Mouse (Mus musculus) spleen, adult 2 months (tissue): ENCODE data around the gene Tbck. TPM values are rescaled to one million over a fixed set of nuclear protein-coding genes. Genes with fewer than 3 reads are reported as not detected.

Experiments
- DNase-seq, 2 experiments: peaks; one replicate each; pipeline versions ENCODE4 v3.0.0 to v3.0.0-alpha.2; 2012 to 2021; ENCODE audit warnings: low spot score in 2 of 2, low read depth in 1 of 2
- H3K27ac ChIP-seq: fragments of 200-500 bp; 2 replicates; pipeline ENCODE4 v1.5.1; 2012; ENCODE audit warnings: low read length, inconsistent platforms; ENCODE audit not compliant: insufficient read depth
- H3K27me3 ChIP-seq: fragments of 200-500 bp; 2 replicates; pipeline ENCODE4 v1.6.1; 2012; ENCODE audit warnings: mild to moderate bottlenecking, moderate library complexity, low read length, inconsistent platforms; ENCODE audit not compliant: control insufficient read depth, insufficient read depth
- H3K36me3 ChIP-seq: fragments of 200-500 bp; 2 replicates; pipeline ENCODE4 v1.6.1; 2012; ENCODE audit warnings: mild to moderate bottlenecking, low read length, inconsistent platforms; ENCODE audit not compliant: control insufficient read depth, insufficient read depth
- H3K4me1 ChIP-seq: fragments of 200-500 bp; 2 replicates; pipeline ENCODE4 v1.6.1; 2011; ENCODE audit warnings: inconsistent platforms; ENCODE audit not compliant: control insufficient read depth, insufficient read depth, insufficient read length
- H3K4me3 ChIP-seq: fragments of 200-500 bp; 2 replicates; pipeline ENCODE4 v1.5.1; 2011; ENCODE audit warnings: mild to moderate bottlenecking, inconsistent platforms; ENCODE audit not compliant: insufficient read depth, insufficient read length; ENCODE audit errors: extremely low read depth
- CTCF ChIP-seq: fragments of 200-500 bp; IDR thresholded peaks from 2 replicates; pipeline ENCODE4 v1.5.1; 2011; ENCODE audit warnings: mild to moderate bottlenecking, inconsistent platforms; ENCODE audit not compliant: insufficient read depth, insufficient read length, insufficient replicate concordance; ENCODE audit errors: extremely low read depth
- POLR2A ChIP-seq: fragments of 200-500 bp; IDR thresholded peaks from 2 replicates; pipeline ENCODE4 v1.6.1; 2011; ENCODE audit warnings: low read depth, low read length, inconsistent platforms
- WGBS: fragments of 180-500 bp; shearing (Covaris S2); methylation state at CpG from one replicate; pipeline ENCODE4 v1.1.7; 2018; 5-methylcytosine and 5-hydroxymethylcytosine counted together
- polyA plus RNA-seq: library from polyadenylated mRNA; depleted of rRNA; stranded (reverse); fragments of >200 nt; gene quantifications from 2 replicates; pipeline ENCODE4 v1.2.3, GENCODE M21; 2012

The Tbck gene
- polyA plus RNA-seq, 1 experiment = 2.8 TPM

GRCm38 (mm10) chr3:132784732-132785131 is 100.8 kb downstream of the Tbck start:
- Histone ChIP-seq H3K4me3 (no peak overlapping the region), H3K27ac (no peak overlapping the region), H3K4me1 (no peaks in the 10 kb centered on the region), H3K27me3 (no peaks in the 10 kb centered on the region), H3K36me3 (no peaks in the 10 kb centered on the region; the same call in 1 of the 2 replicates)
- TF ChIP-seq CTCF (no peak), POLR2A (no peak)
- 97% methylated on average over 6 of the region's 6 CpGs for WGBS
- DNase-seq = no peak

- WGBS = 94% methylated on average over 3 of the region's 3 CpGs
- Histone ChIP-seq H3K4me1 (no peaks in the 10 kb centered on the region), H3K27ac (no peak overlapping the region)
Measured at GRCm38 (mm10) chr3:132786690-132787089, 102.7 kb downstream of the Tbck start.

GRCm38 (mm10) chr3:132787775-132788174 is 103.8 kb downstream of the Tbck start:
- Histone ChIP-seq H3K36me3 (no peaks in the 10 kb centered on the region; the same call in 1 of the 2 replicates), H3K4me1 (no peaks in the 10 kb centered on the region), H3K4me3 (no peak overlapping the region), H3K27ac (no peak overlapping the region), H3K27me3 (no peaks in the 10 kb centered on the region)
- TF ChIP-seq CTCF (no peak), POLR2A (no peak)
- no peak for DNase-seq
- 90% methylated on average over 4 of the region's 4 CpGs for WGBS

More at GRCm38 (mm10) chr3:132786690-132787089, 102.7 kb downstream of the Tbck start:
- TF ChIP-seq CTCF = no peak
- no peak for TF ChIP-seq POLR2A
- Histone ChIP-seq H3K4me3 (no peak overlapping the region), H3K36me3 (no peaks in the 10 kb centered on the region; the same call in 1 of the 2 replicates), H3K27me3 (no peaks in the 10 kb centered on the region)
- no peak for DNase-seq

- H3K27me3 ChIP-seq = no peaks in the 10 kb centered on the region
- H3K4me3 ChIP-seq = no peak overlapping the region
- no peaks in the 10 kb centered on the region for H3K4me1 ChIP-seq
- TF ChIP-seq POLR2A = no peak
- no peak for TF ChIP-seq CTCF
- WGBS = 74% methylated on average over 4 of the region's 4 CpGs
- no peak overlapping the region for H3K27ac ChIP-seq
- DNase-seq = no peak
- peaks cover 2% of the 10 kb centered on the region for H3K36me3 ChIP-seq
Measured at GRCm38 (mm10) chr3:132791140-132791539, 107.2 kb downstream of the Tbck start.

- no peak overlapping the region for H3K27ac ChIP-seq
- H3K36me3 ChIP-seq = peaks cover 14% of the 10 kb centered on the region
- no peak for DNase-seq
Measured at GRCm38 (mm10) chr3:132800196-132800595, 116.3 kb downstream of the Tbck start.

GRCm38 (mm10) chr3:132801910-132802309 is 118.0 kb downstream of the Tbck start:
- H3K27ac ChIP-seq = no peak overlapping the region
- 85% methylated on average over 3 of the region's 3 CpGs for WGBS
- no peaks in the 10 kb centered on the region for H3K4me1 ChIP-seq

More at GRCm38 (mm10) chr3:132800196-132800595, 116.3 kb downstream of the Tbck start:
- WGBS = 94% methylated on average over 1 of the region's 1 CpGs
- H3K27me3 ChIP-seq = no peaks in the 10 kb centered on the region
- TF ChIP-seq CTCF = no peak
- no peak overlapping the region for H3K4me3 ChIP-seq
- no peaks in the 10 kb centered on the region for H3K4me1 ChIP-seq

GRCm38 (mm10) chr3:132807888-132808579 is 124.1 kb downstream of the Tbck start:
- WGBS = 89% methylated on average over 2 of the region's 2 CpGs
- DNase-seq = no peak
- no peak for TF ChIP-seq CTCF
- TF ChIP-seq POLR2A = no peak
- Histone ChIP-seq H3K4me1 (no peaks in the 10 kb centered on the region), H3K4me3 (no peak overlapping the region), H3K27ac (no peak overlapping the region), H3K36me3 (peaks cover 9% of the 10 kb centered on the region), H3K27me3 (no peaks in the 10 kb centered on the region)

More at GRCm38 (mm10) chr3:132801910-132802309, 118.0 kb downstream of the Tbck start:
- no peaks in the 10 kb centered on the region for H3K27me3 ChIP-seq
- TF ChIP-seq CTCF (no peak), POLR2A (no peak)
- no peak overlapping the region for H3K4me3 ChIP-seq
- DNase-seq = no peak
- H3K36me3 ChIP-seq = peaks cover 9% of the 10 kb centered on the region
